Mouse (Mus musculus) inflammation-experienced regulatory T-cells (primary cell): ENCODE data around the gene Cpa3. TPM values are rescaled to one million over a fixed set of nuclear protein-coding genes. Genes with fewer than 3 reads are reported as not detected.

Source experiments
- polyA plus RNA-seq, 2 experiments: library from polyadenylated mRNA; unstranded; fragments of 100-300 nt; shearing (Covaris generic); gene quantifications; one replicate each; pipeline ENCODE4 v1.2.1; 2017

The Cpa3 gene
- polyA plus RNA-seq: under 1 TPM; 0.25 to 0.32 TPM

GRCm38 (mm10) chr3:20242050-20242449, at the start of gene Cpa3:
Gene Cpa3, minus strand, starts transcription at chr3:20242181.

DNA sequence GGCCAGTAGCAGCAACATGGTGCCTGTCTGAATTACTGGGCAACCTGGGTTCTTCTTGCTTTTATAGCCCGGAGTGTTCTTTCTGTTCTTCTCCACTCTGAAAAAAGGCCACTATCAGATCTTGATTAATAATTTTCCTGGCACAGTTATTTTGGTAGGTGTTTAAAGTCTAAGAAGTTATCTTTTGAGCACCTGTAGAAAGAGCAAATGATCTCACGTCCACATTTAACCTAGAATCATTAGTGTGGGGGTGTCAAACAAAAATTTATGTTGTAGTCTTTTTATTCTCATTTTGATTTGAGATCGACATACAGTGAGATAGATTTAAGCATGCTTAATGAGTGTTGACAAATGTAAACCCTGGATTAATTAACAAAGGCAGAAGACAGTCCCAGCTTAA, 33.7 kb upstream of the Cpa3 start, which contains the start of gene Cpb1:
Cpb1 (minus strand) TSS at position 101 of the 400 bp plus-strand sequence.

Other genes with a start within 250 kb of the Cpa3 start
- gene Hps3, start 206.9 kb downstream of the Cpa3 start, polyA plus RNA-seq: 10 to 100 TPM; 42.4 to 46.1 TPM
- gene Hltf, start 184.4 kb downstream of the Cpa3 start, polyA plus RNA-seq: 10 to 100 TPM; 54.3 to 55.1 TPM
- 10 to 100 TPM; 40.4 to 54.4 TPM for gene Gyg, start 86.9 kb downstream of the Cpa3 start, polyA plus RNA-seq
- gene Cpb1, start 33.6 kb upstream of the Cpa3 start, polyA plus RNA-seq: under 1 TPM in 1 of 2 experiments, not detected in 1; 0.88 TPM
- gene Agtr1b, start 125.0 kb upstream of the Cpa3 start, polyA plus RNA-seq: not detected